Mouse (Mus musculus): Measurements from ENCODE around the gene Rbpjl.

Gene Rbpjl

GRCm38 (mm10) chr2:164389499-164389898 is 13.4 kb upstream of the Rbpjl start:
- in situ Hi-C loops (cut with MboI) = loop anchor here (25.0 kb wide), 1 partner anchor 277 kb away; no protein-coding TSS in a partner anchor

GRCm38 (mm10) chr2:164393126-164393525 is 9.8 kb upstream of the Rbpjl start:
- in situ Hi-C loops (cut with MboI) = loop anchor here (25.0 kb wide), 1 partner anchor 281 kb away; no protein-coding TSS in a partner anchor

- in situ Hi-C loops (cut with MboI) = loop anchor here (25.0 kb wide), 1 partner anchor 284 kb away; no protein-coding TSS in a partner anchor
These were observed 6.9 kb upstream of the Rbpjl start for GRCm38 (mm10) chr2:164396076-164396475.

GRCm38 (mm10) chr2:164396911-164397310 is 6.0 kb upstream of the Rbpjl start:
- in situ Hi-C loops (cut with MboI) = loop anchor here (25.0 kb wide), 1 partner anchor 285 kb away; no protein-coding TSS in a partner anchor

GRCm38 (mm10) chr2:164403396-164404081 is 598 bp downstream of the Rbpjl start:
- in situ Hi-C loops (cut with MboI) = loop anchor here (25.0 kb wide), 1 partner anchor 334 kb away; the partner anchor contains the start of genes Dnttip1 and Wfdc3

- in situ Hi-C loops (cut with MboI) = loop anchor here (25.0 kb wide), 1 partner anchor 333 kb away; the partner anchor contains the start of genes Dnttip1 and Wfdc3
These were observed 1.4 kb downstream of the Rbpjl start for GRCm38 (mm10) chr2:164404082-164404990.

- in situ Hi-C loops (cut with MboI) = loop anchor here (25.0 kb wide), 1 partner anchor 332 kb away; the partner anchor contains the start of genes Dnttip1 and Wfdc3
These were observed 2.1 kb downstream of the Rbpjl start, which contains the start of gene Matn4 for GRCm38 (mm10) chr2:164405060-164405459. TSS of gene Matn4 (minus strand) at chr2:164405160.

- in situ Hi-C loops (cut with MboI) = loop anchor here (25.0 kb wide), 1 partner anchor 332 kb away; the partner anchor contains the start of genes Dnttip1 and Wfdc3
These were observed 2.6 kb downstream of the Rbpjl start for GRCm38 (mm10) chr2:164405519-164405918.

- in situ Hi-C loops (cut with MboI) = loop anchor here (25.0 kb wide), 1 partner anchor 330 kb away; the partner anchor contains the start of genes Dnttip1 and Wfdc3
These were observed 4.8 kb downstream of the Rbpjl start for GRCm38 (mm10) chr2:164407708-164408107.

GRCm38 (mm10) chr2:164414167-164414566 is 11.2 kb downstream of the Rbpjl start:
- in situ Hi-C loops (cut with MboI) = loop anchor here (25.0 kb wide), 1 partner anchor 323 kb away; the partner anchor contains the start of genes Dnttip1 and Wfdc3

GRCm38 (mm10) chr2:164414581-164414980 is 11.6 kb downstream of the Rbpjl start:
- in situ Hi-C loops (cut with MboI) = loop anchor here (25.0 kb wide), 1 partner anchor 323 kb away; the partner anchor contains the start of genes Dnttip1 and Wfdc3

GRCm38 (mm10) chr2:164417198-164417597 is 14.3 kb downstream of the Rbpjl start:
- in situ Hi-C loops (cut with MboI) = loop anchor here (5.0 to 25.0 kb wide), 3 partner anchors 40 to 320 kb away; partner anchors contain the start of genes Dnttip1, Sys1 and Wfdc3

- in situ Hi-C loops (cut with MboI) = loop anchor here (5.0 to 25.0 kb wide), 3 partner anchors 39 to 319 kb away; partner anchors contain the start of genes Dnttip1, Sys1 and Wfdc3
These were observed 15.5 kb downstream of the Rbpjl start for GRCm38 (mm10) chr2:164418308-164418875.

- in situ Hi-C loops (cut with MboI) = loop anchor here (5.0 to 25.0 kb wide), 3 partner anchors 38 to 318 kb away; partner anchors contain the start of genes Dnttip1, Sys1 and Wfdc3
These were observed 16.5 kb downstream of the Rbpjl start for GRCm38 (mm10) chr2:164419489-164419888.

GRCm38 (mm10) chr2:164421306-164421705 is 18.4 kb downstream of the Rbpjl start:
- in situ Hi-C loops (cut with MboI) = loop anchor here (25.0 kb wide), 1 partner anchor 316 kb away; the partner anchor contains the start of genes Dnttip1 and Wfdc3

GRCm38 (mm10) chr2:164421979-164422378 is 19.0 kb downstream of the Rbpjl start:
- in situ Hi-C loops (cut with MboI) = loop anchor here (25.0 kb wide), 1 partner anchor 315 kb away; the partner anchor contains the start of genes Dnttip1 and Wfdc3

GRCm38 (mm10) chr2:164422675-164423393 is 19.9 kb downstream of the Rbpjl start:
- in situ Hi-C loops (cut with MboI) = loop anchor here (25.0 kb wide), 1 partner anchor 314 kb away; the partner anchor contains the start of genes Dnttip1 and Wfdc3

GRCm38 (mm10) chr2:164423464-164423863 is 20.5 kb downstream of the Rbpjl start:
- in situ Hi-C loops (cut with MboI) = loop anchor here (25.0 kb wide), 1 partner anchor 314 kb away; the partner anchor contains the start of genes Dnttip1 and Wfdc3

GRCm38 (mm10) chr2:164424406-164424805 is 21.5 kb downstream of the Rbpjl start:
- in situ Hi-C loops (cut with MboI) = loop anchor here (25.0 kb wide), 1 partner anchor 313 kb away; the partner anchor contains the start of genes Dnttip1 and Wfdc3

GRCm38 (mm10) chr2:164425401-164425800 is 22.5 kb downstream of the Rbpjl start:
- in situ Hi-C loops (cut with MboI) = no loop called here
